Mouse (Mus musculus): Measurements from ENCODE around the gene Errfi1. TPM values are rescaled to one million over a fixed set of nuclear protein-coding genes. Genes with fewer than 3 reads are reported as not detected.
"Not testable (repeated sequence)": the region's sequence is repeated elsewhere in the genome, so short reads cannot be mapped to it uniquely, and the experiment has no call there.

Errfi1 gene
- polyA plus RNA-seq, 1 experiment from 2014 or later: 164 TPM

GRCm38 (mm10) chr4:150908512-150908911, 54.8 kb downstream of the Errfi1 start:
- ATAC-seq; CTCF ChIA-PET; DNase-seq (ENCODE audit: low read depth, low spot score); in situ Hi-C loops (cut with MboI; ENCODE audit: low pct_unique_long_range_greater_than_20kb); H3K27me3 ChIP-seq: not testable (repeated sequence)
- TF ChIP-seq CTCF (IDR thresholded peaks at IDR 0.05): peak; percentile 48
- POLR2A ChIA-PET: interaction anchor here (0.7 kb wide), 1 partner anchor 8 kb away, joined by 3 read pairs; no protein-coding TSS in a partner anchor

GRCm38 (mm10) chr4:150909451-150910156, 55.9 kb downstream of the Errfi1 start:
- ChIA-PET POLR2A (no interaction called here), CTCF (interaction anchor here (1.3 kb wide), 1 partner anchor 284 kb away, joined by 3 read pairs; no protein-coding TSS in a partner anchor)
- no peak for TF ChIP-seq CTCF (IDR thresholded peaks at IDR 0.05)
- in situ Hi-C loops (cut with MboI; ENCODE audit: low pct_unique_long_range_greater_than_20kb): no loop called here
- DNase-seq (ENCODE audit: low read depth, low spot score) (no peak), ATAC-seq (peak; percentile 41)
- H3K27me3 ChIP-seq: no peaks in the 10 kb centered on the region

GRCm38 (mm10) chr4:150910164-150910951, 56.6 kb downstream of the Errfi1 start:
- ChIA-PET POLR2A (no interaction called here), CTCF (interaction anchor here (1.3 to 1.4 kb wide), 2 partner anchors 8 to 284 kb away, joined by 3 to 8 read pairs; no protein-coding TSS in a partner anchor)
- H3K27me3 ChIP-seq: no peaks in the 10 kb centered on the region
- in situ Hi-C loops (cut with MboI; ENCODE audit: low pct_unique_long_range_greater_than_20kb): no loop called here
- DNase-seq (ENCODE audit: low read depth, low spot score) (no peak), ATAC-seq (no peak)
- peak; percentile 23 for TF ChIP-seq CTCF (IDR thresholded peaks at IDR 0.05)

- ChIA-PET CTCF (interaction anchor here (0.9 kb wide), 1 partner anchor 14 kb away, joined by 3 read pairs; no protein-coding TSS in a partner anchor), POLR2A (no interaction called here)
- in situ Hi-C loops (cut with MboI; ENCODE audit: low pct_unique_long_range_greater_than_20kb): no loop called here
- H3K27me3 ChIP-seq: no peaks in the 10 kb centered on the region
- ATAC-seq (no peak), DNase-seq (ENCODE audit: low read depth, low spot score) (no peak)
- TF ChIP-seq CTCF (IDR thresholded peaks at IDR 0.05): no peak
These were observed 60.0 kb downstream of the Errfi1 start for GRCm38 (mm10) chr4:150913743-150914142.

GRCm38 (mm10) chr4:150914290-150914733, 60.6 kb downstream of the Errfi1 start, which contains the start of the genes Park7 and Tnfrsf9:
Gene Park7 (minus strand): TSS chr4:150914437.
Gene Tnfrsf9 (plus strand): TSS chr4:150914562.
- POLR2A ChIA-PET: no interaction called here
- DNase-seq (ENCODE audit: low read depth, low spot score) (peak; percentile 72), ATAC-seq (peak; percentile 52)
- CTCF ChIA-PET: interaction anchor here (0.9 kb wide), 1 partner anchor 13 kb away, joined by 3 read pairs; no protein-coding TSS in a partner anchor
- H3K27me3 ChIP-seq: no peaks in the 10 kb centered on the region
- in situ Hi-C loops (cut with MboI; ENCODE audit: low pct_unique_long_range_greater_than_20kb): no loop called here
- no peak for TF ChIP-seq CTCF (IDR thresholded peaks at IDR 0.05)

- ATAC-seq: no peak
- CTCF ChIA-PET: no interaction called here
- POLR2A ChIA-PET: no interaction called here
- no peaks in the 10 kb centered on the region for H3K27me3 ChIP-seq
- in situ Hi-C loops (cut with MboI; ENCODE audit: low pct_unique_long_range_greater_than_20kb): no loop called here
- no peak for DNase-seq (ENCODE audit: low read depth, low spot score)
- TF ChIP-seq CTCF (IDR thresholded peaks at IDR 0.05): no peak
These were observed 61.6 kb downstream of the Errfi1 start for GRCm38 (mm10) chr4:150915181-150915906.

GRCm38 (mm10) chr4:150917336-150918027, 63.8 kb downstream of the Errfi1 start:
- in situ Hi-C loops (cut with MboI; ENCODE audit: low pct_unique_long_range_greater_than_20kb): no loop called here
- no peak for ATAC-seq
- CTCF ChIA-PET: no interaction called here

More at GRCm38 (mm10) chr4:150917336-150918027, 63.8 kb downstream of the Errfi1 start:
- DNase-seq (ENCODE audit: low read depth, low spot score): no peak
- POLR2A ChIA-PET: no interaction called here
- no peak for TF ChIP-seq CTCF (IDR thresholded peaks at IDR 0.05)
- no peaks in the 10 kb centered on the region for H3K27me3 ChIP-seq

Other genes with a start within 250 kb of the Errfi1 start
- gene Slc45a1, start 201.7 kb upstream of the Errfi1 start, polyA plus RNA-seq (2021): not detected
- gene Park7, start 60.5 kb downstream of the Errfi1 start, polyA plus RNA-seq (2021): 219 TPM
- 2.1 TPM for gene Tnfrsf9, start 60.6 kb downstream of the Errfi1 start, polyA plus RNA-seq (2021)
- gene Uts2, start 143.2 kb downstream of the Errfi1 start, polyA plus RNA-seq (2021): not detected
- 7.4 TPM for gene Per3, start 190.7 kb downstream of the Errfi1 start, polyA plus RNA-seq (2021)
- 39.6 TPM for gene Vamp3, start 204.0 kb downstream of the Errfi1 start, polyA plus RNA-seq (2021)
- gene Gm13090, start 235.7 kb downstream of the Errfi1 start, polyA plus RNA-seq (2021): not detected